Mouse (Mus musculus): ENCODE results near the gene Lyst. TPM values are rescaled to one million over a fixed set of nuclear protein-coding genes. Genes with fewer than 3 reads are reported as not detected.

The Lyst gene
- polyA plus RNA-seq, 2 experiments from 2014 or later = 9.0 to 10.5 TPM

- no peak for ATAC-seq
Measured at GRCm38 (mm10) chr13:13573572-13574257, 16.5 kb upstream of the Lyst start.

- no peak for ATAC-seq
Measured at GRCm38 (mm10) chr13:13574258-13574870, 15.8 kb upstream of the Lyst start.

GRCm38 (mm10) chr13:13575106-13575505, 15.1 kb upstream of the Lyst start:
- ATAC-seq = no peak

- no peak for ATAC-seq
Measured at GRCm38 (mm10) chr13:13576469-13577205, 13.6 kb upstream of the Lyst start.

DNA sequence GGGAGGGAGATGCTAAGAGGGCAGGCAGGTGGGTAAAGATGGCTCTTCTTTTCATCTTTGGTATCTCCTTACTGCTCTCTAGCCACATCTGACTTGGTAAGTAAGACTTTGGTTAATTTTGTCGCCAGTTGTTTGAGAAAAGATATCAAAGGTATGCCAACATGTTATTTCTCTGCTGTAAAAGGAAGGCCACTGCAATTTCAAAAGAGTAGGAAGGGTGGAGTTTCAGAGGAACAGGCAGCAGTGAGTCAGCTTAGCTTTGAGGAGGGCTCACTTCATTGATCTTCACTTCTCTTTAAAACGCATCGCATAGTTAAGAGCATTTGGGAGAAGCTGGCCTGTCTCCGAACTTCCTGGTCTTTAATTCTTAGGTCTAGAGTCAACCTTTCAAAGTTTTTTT, 8.2 kb upstream of the Lyst start:
- ATAC-seq = peak; percentile 45

DNA sequence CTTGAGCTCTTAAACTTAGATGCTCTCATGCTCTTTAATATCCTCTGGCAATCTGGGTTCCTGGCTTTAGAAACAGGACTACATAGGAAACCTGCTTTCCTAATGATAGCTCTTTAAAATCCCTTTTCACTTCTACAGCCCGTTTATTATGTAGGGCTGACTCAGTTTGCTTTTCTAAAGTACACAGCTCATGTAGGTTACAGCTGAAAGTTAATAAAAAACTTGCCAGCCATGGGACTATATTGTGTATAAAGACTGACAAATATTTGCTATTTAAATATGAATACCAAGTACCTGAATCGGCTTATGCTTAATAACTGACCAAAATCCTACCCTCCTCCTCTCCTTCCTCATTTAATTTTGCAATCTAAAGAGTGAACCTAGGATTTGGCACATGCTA, 6.7 kb upstream of the Lyst start:
- ATAC-seq = no peak

GRCm38 (mm10) chr13:13587653-13588184, 2.5 kb upstream of the Lyst start:
- no peak for ATAC-seq

- ATAC-seq = no peak
Measured at GRCm38 (mm10) chr13:13588518-13588917, 1.7 kb upstream of the Lyst start.

- no peak for ATAC-seq
Measured at GRCm38 (mm10) chr13:13589032-13589431, 1.2 kb upstream of the Lyst start.

DNA sequence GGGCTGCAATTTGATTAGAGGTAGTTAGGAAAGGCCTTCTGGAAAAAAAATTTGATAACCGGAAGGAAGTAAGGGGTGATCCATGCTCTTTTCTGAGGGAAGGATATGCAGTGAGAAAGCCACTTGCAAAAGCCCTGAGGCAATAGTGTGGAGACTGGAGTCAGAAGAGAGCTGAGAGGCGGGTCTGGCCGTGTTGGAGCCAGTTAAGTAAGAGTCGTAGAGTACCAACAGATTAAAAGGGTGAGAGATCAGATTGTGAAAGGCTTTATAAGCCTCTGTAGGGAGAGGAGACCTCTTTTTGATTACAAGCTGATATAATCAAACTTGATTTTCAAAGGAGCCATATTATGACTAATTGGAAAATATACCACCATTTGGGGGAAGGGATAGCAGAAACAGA, 1.7 kb downstream of the Lyst start:
- ATAC-seq = no peak

- no peak for ATAC-seq
Measured at GRCm38 (mm10) chr13:13596424-13597044, 6.3 kb downstream of the Lyst start.

DNA sequence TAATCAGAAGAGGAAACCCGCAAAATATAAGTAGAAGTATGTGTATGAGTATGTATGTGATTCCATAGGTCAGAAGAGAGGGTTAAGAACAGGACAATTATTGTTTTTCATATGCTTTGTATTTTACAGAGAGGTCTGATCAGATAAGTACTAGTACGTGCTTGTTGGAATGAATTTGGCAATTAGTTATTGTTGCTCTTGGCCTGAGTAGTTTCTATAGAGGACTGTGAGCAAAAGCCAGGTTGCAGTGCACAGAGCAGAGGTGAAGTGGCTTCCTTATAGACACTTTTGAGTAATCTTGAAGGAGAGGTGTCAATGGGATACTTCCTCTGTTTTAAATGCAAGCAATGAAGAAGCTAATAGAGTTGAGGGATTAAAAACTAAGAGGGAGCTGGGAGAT, 7.7 kb downstream of the Lyst start:
- no peak for ATAC-seq

- ATAC-seq = no peak
Measured at GRCm38 (mm10) chr13:13601407-13601806, 11.2 kb downstream of the Lyst start.

DNA sequence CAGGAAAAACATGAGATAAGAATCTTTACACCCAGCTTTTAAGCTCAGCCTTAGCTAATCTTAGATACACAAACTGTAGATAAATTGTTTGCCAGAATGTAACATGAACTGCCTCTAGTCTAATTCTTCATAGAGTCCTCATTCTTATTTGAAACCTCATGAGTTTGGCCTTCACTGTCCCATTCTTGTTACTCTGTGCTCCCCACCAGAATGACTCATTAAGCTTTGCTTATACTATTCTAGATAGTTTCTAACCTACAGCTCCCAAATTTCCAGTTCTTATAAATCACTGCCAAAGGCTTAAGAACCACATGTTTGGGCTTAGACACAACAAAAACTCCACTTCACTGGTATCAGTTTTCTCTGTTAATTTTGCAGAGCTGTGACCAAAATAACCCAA, 16.0 kb downstream of the Lyst start:
- ATAC-seq = no peak

DNA sequence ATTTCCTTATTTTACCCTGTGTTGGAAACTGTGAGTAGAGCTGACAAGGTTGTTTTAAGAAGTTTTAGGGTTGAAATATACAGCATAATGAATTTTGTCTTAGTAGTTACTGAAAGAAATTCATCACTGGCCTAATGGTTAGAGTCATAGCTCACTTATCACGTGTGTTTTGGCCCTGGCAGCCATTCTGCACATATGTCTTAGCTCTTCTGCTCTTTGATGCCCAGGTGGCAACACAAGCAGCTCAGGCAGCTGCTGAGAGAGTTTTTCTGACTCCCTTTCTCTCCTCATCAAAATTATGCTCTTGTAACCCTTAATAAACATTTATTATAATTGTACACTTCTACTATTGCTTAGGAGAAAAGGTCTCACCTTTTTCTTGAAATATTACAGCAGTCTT, 18.1 kb downstream of the Lyst start:
- no peak for ATAC-seq

- peak; percentile 53 for ATAC-seq
Measured at GRCm38 (mm10) chr13:13609655-13610054, 19.5 kb downstream of the Lyst start.

- ATAC-seq = peak; percentile 76
Measured at GRCm38 (mm10) chr13:13612882-13613281, 22.7 kb downstream of the Lyst start.

DNA sequence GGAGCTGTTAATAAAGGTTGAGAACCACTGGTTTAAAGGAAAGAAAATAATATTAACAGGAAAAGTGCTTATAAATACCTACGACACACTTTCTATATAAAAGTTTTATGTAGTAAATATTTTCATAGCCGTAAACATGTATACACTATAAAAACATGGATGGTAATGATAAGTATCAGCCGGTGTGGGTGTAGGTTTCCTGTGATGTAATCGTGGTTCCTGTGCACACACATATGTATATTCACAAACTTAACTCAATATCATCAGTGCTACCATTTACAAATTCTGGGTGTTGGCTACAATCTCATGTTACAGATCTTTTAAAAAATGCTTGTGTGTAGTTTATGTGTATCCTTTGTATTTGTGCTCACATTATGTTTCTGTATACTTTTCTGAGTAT, 24.0 kb downstream of the Lyst start:
- peak; percentile 49 for ATAC-seq

GRCm38 (mm10) chr13:13621456-13621855, 31.3 kb downstream of the Lyst start:
- ATAC-seq = no peak

GRCm38 (mm10) chr13:13622565-13622964, 32.4 kb downstream of the Lyst start:
- ATAC-seq = no peak

GRCm38 (mm10) chr13:13633746-13634145, 43.5 kb downstream of the Lyst start:
- no peak for ATAC-seq

GRCm38 (mm10) chr13:13634706-13635105, 44.5 kb downstream of the Lyst start:
- ATAC-seq = no peak

- ATAC-seq = no peak
Measured at GRCm38 (mm10) chr13:13635224-13635623, 45.0 kb downstream of the Lyst start.
